Mouse (Mus musculus): ENCODE results near the gene Galntl6.

Gene Galntl6

DNA sequence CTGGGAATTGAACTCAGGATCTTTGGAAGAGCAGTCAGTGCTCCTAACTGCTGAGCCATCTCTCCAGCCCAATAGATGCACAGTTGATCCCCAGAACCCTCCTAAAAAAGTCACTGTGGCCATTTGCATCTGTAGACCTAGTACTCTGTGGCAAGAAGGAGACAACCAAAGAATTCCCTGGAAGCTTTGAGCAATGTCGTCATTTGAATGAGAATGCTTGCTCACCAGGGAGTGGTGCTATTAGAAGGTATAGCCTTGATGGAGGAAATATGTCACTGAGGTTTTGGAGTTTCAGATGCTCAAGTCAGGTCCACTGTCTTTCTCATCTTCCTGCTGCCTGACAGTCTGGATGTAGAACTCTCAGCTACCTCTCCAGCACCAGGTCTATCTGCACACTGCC lies 1151.5 kb downstream of the Galntl6 start:
- no peak for DNase-seq

DNA sequence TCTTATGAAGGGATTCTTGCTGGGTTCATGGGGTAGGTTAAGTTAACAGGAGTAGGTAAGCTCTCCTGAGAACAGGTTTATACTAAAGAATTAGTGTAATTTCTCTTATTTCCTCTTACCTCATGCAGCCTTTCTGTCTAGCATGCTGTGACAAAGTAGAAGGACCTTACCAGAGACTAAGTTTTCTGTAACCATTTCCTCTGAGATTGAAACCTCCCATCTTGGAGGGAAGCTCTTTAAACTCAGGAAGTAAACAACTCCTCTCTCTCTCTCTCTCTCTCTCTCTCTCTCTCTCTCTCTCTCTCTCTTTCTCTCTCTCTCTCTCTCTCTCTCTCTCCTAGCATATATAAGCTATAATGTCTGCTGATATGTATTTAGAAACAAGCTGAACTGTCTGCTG lies 1153.6 kb downstream of the Galntl6 start:
- no peak for DNase-seq

DNA sequence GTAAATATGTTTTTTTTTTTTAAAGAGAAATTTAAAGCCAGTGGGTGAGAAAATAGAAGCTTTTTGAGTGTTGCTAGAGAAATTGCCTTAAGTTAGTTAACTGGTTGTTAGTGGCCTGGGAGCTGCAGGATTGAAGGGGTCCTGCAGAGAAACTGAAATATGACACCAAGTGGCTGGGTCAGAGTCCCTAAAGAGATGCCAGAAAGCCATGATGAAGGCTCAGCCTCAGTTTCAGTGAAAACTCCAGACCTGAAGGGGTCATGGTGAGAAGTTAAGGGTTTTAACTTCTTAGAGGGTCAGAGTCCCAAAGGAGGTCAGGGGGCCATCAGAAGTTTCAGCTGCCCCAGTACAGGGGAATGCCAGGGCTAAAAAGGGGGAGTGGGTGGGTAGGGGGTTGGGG lies 1155.0 kb downstream of the Galntl6 start:
- no peak for DNase-seq

DNA sequence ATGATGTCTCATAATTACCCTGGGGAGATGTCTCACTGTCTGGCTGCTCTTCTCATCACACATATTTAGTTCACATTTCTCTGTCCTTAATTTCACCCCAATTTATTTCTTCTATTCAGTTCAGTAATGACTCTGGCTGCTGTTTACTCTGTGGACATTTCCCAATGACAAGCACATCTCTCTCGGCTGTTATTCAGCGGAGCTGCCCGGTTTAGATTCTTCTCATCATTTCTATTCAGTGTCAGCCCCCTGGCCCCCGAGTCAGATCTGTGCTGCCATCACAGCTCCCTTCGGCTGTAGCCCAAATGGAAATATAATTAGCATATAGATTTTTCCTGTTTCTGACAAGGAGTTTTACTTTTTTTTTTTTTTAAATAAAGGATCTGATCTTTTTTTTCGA lies 1158.4 kb downstream of the Galntl6 start:
- DNase-seq: no peak

DNA sequence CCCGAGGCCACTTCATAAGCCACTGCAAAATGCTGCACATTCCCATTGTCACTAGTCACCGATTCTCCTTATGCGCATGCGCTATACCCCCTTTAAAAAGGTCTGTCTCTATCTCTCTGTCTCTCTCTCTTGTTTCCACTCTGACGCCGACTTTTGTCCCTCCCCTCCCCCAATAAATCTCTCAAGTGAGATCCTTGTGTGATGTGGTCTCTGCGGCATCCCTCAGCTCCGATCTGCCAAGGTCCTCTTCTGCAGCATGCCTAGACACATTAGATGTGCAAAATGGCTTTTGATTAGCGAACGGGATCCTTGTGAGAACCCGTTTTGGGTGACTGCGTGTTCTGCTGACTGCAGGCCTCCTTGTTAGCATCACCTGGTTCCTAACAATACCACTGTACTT lies 1168.8 kb downstream of the Galntl6 start:
- DNase-seq: no peak

DNA sequence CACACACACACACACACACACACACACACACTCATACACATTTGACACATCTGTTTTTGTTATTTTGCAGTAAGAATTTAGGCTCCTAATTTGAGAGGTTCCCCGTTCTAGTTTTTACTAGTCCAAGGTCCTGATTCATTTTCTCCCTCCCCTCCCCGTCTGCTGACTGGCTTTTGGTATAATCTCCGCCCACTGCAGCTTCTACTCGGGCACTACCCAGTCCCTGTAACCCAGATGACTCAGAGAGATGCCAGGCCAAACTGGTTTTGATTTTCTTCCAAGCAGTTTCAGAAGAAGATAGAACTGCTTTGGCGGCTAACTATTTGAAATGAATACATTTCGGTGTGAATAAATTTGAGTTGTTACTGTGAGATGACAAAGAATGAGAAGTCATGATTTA lies 1170.5 kb downstream of the Galntl6 start:
- no peak for DNase-seq

DNA sequence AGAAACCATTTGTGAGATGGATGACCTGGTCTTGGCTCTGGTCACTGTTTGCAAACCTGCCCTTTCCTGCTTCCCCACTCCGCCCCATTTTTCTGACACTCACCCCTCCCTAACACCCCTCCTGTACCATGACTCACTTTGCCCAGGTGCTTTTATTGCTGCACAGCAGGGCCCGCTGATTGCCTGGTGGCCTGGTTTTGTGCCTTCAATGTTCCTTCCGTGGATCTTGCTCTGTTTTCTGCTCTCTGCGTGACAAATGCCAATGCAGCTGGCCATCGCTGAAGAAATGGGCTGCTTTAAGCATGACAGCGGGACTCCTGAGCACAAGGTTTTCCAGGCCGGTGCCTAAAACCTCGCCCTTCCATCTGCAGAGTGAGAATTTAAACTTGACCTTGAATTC lies 1171.1 kb downstream of the Galntl6 start:
- no peak for DNase-seq

DNA sequence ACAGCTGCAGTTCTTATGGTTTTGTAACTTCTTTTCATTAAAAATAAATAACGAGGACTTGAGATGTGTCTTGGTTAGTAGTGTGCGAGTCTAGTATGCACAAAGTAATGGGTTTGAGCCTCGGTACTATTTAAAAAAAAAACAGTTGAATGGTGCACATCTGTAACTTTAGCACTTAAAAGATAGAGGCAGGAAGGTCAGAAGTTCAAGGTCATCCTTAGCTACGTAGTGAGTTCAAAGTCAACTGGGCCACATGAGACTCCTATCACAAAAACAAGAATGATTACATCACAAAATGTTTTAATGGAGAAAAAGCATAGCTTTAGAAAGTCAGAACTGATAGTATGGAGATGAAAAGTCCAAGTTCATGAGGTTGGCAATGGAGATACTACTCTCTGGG lies 1175.2 kb downstream of the Galntl6 start:
- no peak for DNase-seq

DNA sequence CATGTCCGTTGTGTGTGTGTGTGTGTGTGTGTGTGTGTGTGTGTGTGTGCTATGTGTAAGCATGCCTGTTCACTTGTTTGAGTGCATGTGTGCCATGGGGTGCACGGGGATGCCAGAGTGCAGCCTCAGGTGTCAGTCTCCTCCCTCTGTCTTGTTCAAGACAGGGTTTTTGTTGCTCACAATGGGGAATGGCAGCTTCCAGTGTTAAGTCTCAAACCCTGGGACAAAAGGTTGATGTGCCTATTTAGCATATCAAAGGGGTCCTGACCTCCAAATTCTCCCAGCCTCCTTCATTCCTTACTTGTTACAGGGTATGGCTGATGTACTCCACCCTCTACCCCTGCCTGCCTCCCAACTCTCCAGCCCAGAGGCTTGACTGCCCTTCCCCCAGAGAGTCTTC lies 1179.6 kb downstream of the Galntl6 start:
- no peak for DNase-seq

DNA sequence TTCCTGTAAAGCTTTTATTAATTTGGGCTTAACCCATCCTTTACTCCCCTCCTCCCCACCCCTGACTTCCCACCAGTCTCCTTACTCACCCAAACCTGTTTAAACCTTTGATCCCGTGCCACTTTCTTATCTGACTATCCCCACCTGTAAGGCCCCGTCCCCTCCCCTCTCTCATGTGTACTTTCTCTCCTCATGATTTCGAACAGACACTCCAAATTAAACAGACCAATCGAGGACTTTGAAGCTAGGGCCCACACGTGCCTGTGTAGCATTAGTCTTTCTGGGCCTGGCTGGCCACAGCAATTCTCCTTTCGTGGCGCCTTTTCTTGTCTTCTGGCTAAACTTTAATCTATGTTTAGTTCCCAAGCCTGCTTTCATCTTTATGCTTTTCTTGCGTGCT lies 1180.8 kb downstream of the Galntl6 start:
- no peak for DNase-seq

DNA sequence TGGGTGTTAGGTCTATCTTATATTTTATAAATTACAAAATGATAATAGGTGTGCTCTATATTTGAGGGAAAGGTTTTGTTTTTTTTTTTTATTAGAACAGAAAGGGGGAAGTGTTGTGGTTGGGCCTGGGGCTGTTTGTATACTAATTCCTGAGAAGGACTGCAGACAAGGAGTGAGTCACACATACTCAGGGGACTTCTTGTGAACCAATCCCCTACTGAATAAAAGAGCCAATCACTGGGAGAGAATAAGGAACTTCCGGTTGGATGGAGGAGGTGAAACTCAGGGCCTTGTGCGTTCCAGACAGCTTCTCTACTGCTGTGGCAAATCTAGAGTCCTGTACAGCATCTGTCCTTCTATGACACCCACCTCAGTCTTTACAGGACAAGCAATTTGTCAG lies 1184.2 kb downstream of the Galntl6 start:
- DNase-seq: no peak

DNA sequence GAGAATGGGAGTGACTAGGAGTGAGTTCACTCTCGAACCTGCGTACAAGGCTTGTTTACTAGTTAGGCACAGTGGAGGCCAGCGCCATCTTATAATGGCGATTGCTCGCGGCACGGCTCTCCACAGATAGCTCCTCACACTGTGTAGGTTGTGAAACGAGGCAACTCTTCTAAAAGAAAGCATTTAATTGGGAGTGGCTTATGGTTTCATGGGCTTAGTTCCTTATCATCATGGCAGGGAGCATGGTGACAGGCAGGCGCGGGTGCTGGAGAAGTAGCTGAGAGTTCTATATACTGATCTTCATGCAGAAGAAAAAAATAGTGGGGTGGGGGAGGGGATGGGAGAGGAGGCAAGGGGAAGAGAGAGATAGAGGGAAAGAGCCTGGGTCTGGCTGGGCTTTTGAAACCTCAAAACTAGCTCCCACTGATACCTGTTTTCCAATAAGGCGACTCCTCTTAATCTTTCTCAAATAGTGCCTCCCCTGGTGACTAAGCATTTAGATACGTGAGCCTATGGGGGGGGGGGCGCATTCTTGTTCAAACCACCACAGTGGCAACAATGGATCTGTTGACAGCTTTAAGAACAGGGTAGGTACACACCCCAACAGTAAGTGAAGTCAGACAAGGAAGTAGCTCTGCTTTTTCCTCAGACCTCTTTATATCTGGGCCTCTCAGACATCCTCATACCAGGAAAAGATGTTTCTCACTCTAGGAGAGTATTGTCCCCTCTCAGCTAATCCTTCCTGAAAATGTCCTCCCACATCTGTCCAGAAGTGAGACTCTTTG lies 1187.4 kb downstream of the Galntl6 start:
- DNase-seq: peak; percentile 12

All from heart, adult 11 months (tissue).